Mouse (Mus musculus) neural tube, embryonic 12.5 days (tissue): Measurements from ENCODE around the gene Olfr159. TPM values are rescaled to one million over a fixed set of nuclear protein-coding genes. Genes with fewer than 3 reads are reported as not detected.

Experiments
- ATAC-seq: fragments of 200-750 bp; cut with Nextera tagmentation; 2 replicates; pipeline ENCODE4 v1.8.0; 2017; ENCODE audit warnings: low read depth, mild to moderate bottlenecking, moderate TSS enrichment, moderate library complexity; ENCODE audit not compliant: low FRiP score
- H3K27ac ChIP-seq: fragments of 300-500 bp; sonication (generic); 2 replicates; pipeline ENCODE4 v1.5.1; 2016
- H3K27me3 ChIP-seq: fragments of 300-500 bp; sonication (generic); replicated peaks from 2 replicates; pipeline ENCODE4 v1.6.1; 2016; ENCODE audit warnings: mild to moderate bottlenecking
- H3K36me3 ChIP-seq: fragments of 300-500 bp; sonication (generic); 2 replicates; pipeline ENCODE4 v1.6.1; 2016; ENCODE audit warnings: mild to moderate bottlenecking
- H3K4me1 ChIP-seq: fragments of 300-500 bp; sonication (generic); 2 replicates; pipeline ENCODE4 v1.6.1; 2016
- H3K4me2 ChIP-seq: fragments of 300-500 bp; sonication (generic); replicated peaks from 2 replicates; pipeline ENCODE4 v1.6.1; 2016; ENCODE audit warnings: mild to moderate bottlenecking
- H3K4me3 ChIP-seq: fragments of 300-500 bp; sonication (generic); 2 replicates; pipeline ENCODE4 v1.5.1; 2016
- H3K9ac ChIP-seq: fragments of 300-500 bp; sonication (generic); 2 replicates; pipeline ENCODE4 v1.6.1; 2016; ENCODE audit warnings: mild to moderate bottlenecking
- H3K9me3 ChIP-seq: fragments of 300-500 bp; sonication (generic); 2 replicates; pipeline ENCODE4 v1.6.1; 2016; ENCODE audit warnings: mild to moderate bottlenecking
- WGBS: fragments of 180-500 bp; shearing (Covaris S2); methylation state at CpG from one replicate; pipeline ENCODE4 v1.1.7; 2016; 5-methylcytosine and 5-hydroxymethylcytosine counted together
- polyA plus RNA-seq: library from polyadenylated mRNA; unstranded; fragments of >200 nt; fragmentation: Nextera tagmentation; extraction: Ambion mirVana; gene quantifications from 2 replicates; pipeline ENCODE4 v1.2.1, GENCODE M21; 2016

Olfr159 gene
- polyA plus RNA-seq, 1 experiment from 2014 or later = not detected

DNA sequence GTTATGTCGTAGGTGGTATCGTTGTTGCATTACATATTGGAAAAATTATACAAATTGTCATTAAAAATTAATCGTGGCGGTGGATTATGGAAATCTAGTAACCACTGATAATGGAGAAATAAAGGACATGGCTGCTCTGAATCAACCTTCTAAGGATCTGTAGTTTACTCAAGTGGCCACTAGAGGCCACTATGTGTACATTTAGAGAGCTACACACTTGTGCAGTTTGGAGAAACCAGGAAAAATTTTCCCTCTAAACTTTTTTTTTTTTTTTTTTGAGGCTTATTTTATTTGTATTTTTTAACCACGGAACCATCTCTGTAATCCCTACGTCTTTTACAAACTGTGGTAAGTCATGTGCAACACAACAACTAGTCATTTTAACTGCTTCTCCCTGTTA lies 25.6 kb downstream of the Olfr159 start:
- no peaks in the 10 kb centered on the region for H3K27me3 ChIP-seq
- WGBS = 16% methylated on average over 6 of the region's 6 CpGs
- H3K9me3 ChIP-seq = no peaks in the 10 kb centered on the region
- no peak overlapping the region for H3K9ac ChIP-seq
- no peak for ATAC-seq
- no peaks in the 10 kb centered on the region for H3K36me3 ChIP-seq
- no peak overlapping the region for H3K27ac ChIP-seq
- H3K4me2 ChIP-seq = no peak overlapping the region
- no peaks in the 10 kb centered on the region for H3K4me1 ChIP-seq
- no peak overlapping the region for H3K4me3 ChIP-seq

DNA sequence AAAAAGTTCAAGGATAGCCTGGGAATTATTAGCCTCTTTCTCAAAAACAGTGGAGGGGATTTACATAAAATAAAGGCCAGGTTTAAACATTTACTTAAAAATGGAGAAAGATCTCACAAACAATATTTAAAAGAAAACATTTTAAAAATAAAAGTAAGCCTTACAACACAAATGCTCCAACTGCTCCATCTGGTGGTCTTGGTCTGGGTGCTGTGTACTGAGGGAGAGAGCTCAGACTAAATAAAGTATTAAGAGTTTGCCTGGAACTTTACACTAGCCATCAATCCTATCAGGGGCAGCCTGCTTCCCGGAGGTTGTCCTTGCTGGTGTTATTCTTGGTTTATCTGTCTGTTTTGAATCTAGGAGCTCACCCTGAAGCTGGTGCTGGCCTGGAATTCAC lies 27.7 kb downstream of the Olfr159 start:
- Histone ChIP-seq H3K36me3 (no peaks in the 10 kb centered on the region), H3K4me3 (no peak overlapping the region), H3K4me2 (no peak overlapping the region), H3K4me1 (no peaks in the 10 kb centered on the region), H3K27me3 (no peaks in the 10 kb centered on the region), H3K9ac (no peak overlapping the region), H3K9me3 (no peaks in the 10 kb centered on the region), H3K27ac (no peak overlapping the region)
- no peak for ATAC-seq
- WGBS = 59% methylated on average over 1 of the region's 1 CpGs

DNA sequence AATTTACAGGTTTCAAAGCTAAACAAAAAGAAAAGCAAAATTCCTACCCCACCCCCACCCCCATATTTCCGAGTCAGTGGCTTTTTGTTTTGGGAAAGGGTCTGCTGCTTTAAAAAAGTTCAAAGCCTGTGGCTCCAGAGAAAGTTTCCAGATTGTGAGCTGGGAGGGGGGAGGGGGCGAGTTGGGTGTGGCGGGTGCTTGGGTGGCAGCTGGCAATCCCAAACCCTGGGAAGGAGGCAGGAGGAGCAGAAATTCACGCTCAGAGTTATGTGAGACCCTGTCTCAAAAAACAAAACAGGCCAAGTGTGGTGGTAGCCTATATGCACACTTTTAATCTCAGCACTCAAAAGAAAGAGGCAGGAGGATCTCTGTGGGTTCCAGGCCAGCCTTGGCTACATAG lies 28.2 kb downstream of the Olfr159 start:
- Histone ChIP-seq H3K9ac (no peak overlapping the region), H3K36me3 (no peaks in the 10 kb centered on the region), H3K27me3 (no peaks in the 10 kb centered on the region), H3K4me2 (no peak overlapping the region), H3K9me3 (no peaks in the 10 kb centered on the region), H3K27ac (no peak overlapping the region), H3K4me3 (no peak overlapping the region), H3K4me1 (no peaks in the 10 kb centered on the region)
- WGBS = 34% methylated on average over 4 of the region's 4 CpGs
- ATAC-seq = no peak

DNA sequence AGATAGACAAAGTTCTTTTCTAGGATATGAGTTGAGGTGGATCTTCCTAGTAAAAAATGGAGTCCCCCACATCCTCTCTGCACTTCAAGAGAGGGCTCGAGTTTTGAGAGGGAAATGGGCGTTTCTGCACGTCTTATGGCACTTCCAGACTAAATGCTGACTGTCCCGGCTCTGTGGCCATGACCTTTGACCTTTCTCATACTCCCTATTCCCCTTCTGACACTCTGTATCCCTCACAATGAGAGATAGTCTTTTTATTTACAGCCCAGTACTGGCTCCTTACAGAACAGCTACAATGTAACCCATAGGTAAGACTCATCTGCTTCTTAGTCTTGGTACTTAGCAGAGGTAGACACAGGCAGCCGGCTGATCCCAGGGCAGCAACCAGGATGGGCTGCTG lies 29.3 kb downstream of the Olfr159 start:
- Histone ChIP-seq H3K36me3 (no peaks in the 10 kb centered on the region), H3K27me3 (no peaks in the 10 kb centered on the region), H3K9ac (no peak overlapping the region), H3K27ac (no peak overlapping the region), H3K9me3 (no peaks in the 10 kb centered on the region), H3K4me3 (no peak overlapping the region), H3K4me2 (no peak overlapping the region), H3K4me1 (no peaks in the 10 kb centered on the region)
- 64% methylated on average over 5 of the region's 5 CpGs for WGBS
- no peak for ATAC-seq

DNA sequence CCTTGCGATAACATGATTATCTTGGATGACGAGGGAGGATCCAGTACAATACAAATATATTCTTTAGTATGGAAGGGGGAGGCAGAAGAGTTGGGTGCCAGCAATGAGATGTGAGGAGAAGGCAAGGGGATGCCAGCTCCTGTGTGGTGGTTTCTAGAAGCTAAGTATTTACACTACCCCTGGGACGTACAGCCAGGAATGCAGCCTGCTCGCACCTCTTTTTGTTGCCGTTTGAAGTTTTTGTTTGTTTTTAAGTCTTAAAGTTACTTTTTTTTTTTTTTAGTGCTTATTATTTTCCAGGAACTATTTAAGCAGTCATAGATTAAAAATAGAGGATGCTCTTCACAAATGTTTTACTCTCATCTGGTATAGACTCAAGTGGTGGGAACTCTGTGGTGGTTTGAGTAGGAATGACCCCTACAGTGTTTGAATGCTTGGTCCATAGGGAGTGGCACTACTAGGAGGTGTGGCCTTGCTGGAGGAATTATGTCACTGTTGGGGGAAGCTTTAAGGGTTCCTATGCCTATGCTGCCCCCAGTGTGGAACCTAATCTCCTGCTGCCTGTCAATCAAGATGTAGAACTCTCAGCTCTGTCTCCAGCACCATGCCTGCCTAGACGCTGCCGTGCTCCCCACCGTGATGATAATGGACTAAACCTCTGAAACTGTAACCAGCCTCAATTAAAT lies 31.7 kb downstream of the Olfr159 start:
- Histone ChIP-seq H3K9ac (no peak overlapping the region), H3K4me2 (no peak overlapping the region), H3K27ac (no peak overlapping the region), H3K36me3 (no peaks in the 10 kb centered on the region), H3K27me3 (no peaks in the 10 kb centered on the region), H3K9me3 (no peaks in the 10 kb centered on the region), H3K4me3 (no peak overlapping the region), H3K4me1 (no peaks in the 10 kb centered on the region)
- 83% methylated on average over 8 of the region's 8 CpGs for WGBS
- no peak for ATAC-seq

DNA sequence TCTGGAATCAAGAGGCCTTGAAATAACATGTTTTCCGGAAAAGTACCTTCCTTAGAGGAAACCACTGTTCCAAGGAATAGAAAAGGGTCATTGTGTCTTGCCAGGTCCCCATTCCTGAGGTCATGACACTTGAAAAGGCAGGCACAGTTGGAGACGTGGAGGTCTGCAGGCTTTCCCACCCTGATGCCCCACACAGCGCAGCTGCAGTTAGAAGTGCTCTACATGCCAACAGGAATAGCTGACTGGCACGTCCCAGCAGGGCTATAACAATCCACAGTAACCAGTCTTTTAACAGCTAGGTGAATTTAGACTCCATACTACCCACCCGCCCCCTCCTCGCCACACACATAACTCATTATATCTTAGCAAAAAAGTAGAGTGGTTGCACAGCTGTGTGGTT lies 33.7 kb downstream of the Olfr159 start:
- no peaks in the 10 kb centered on the region for H3K4me1 ChIP-seq
- no peaks in the 10 kb centered on the region for H3K27me3 ChIP-seq
- 57% methylated on average over 6 of the region's 6 CpGs for WGBS
- H3K9ac ChIP-seq = no peak overlapping the region
- H3K9me3 ChIP-seq = no peaks in the 10 kb centered on the region
- no peak overlapping the region for H3K4me2 ChIP-seq
- no peak overlapping the region for H3K27ac ChIP-seq
- no peaks in the 10 kb centered on the region for H3K36me3 ChIP-seq
- no peak for ATAC-seq
- H3K4me3 ChIP-seq = no peak overlapping the region

DNA sequence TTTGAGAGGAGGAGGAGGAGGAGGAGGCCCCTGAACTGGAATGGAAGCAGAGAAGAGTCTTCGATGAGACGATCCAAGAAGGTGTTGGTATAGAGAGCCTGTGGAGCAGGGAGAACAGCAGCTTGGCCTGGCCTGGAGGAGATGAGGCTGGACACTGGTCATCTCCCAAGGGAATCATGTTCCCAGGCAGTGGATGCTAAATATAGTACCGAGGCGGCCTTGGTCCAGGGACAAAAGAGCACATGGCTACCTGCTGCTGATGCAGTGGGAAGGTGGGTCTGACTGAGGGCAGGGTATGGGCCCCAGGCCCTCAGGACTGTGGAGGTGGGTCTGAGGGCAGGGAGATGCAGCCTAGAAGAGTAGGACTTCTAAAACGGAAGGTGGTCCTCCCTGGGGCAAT lies 37.6 kb downstream of the Olfr159 start:
- no peak overlapping the region for H3K4me3 ChIP-seq
- no peaks in the 10 kb centered on the region for H3K27me3 ChIP-seq
- H3K9me3 ChIP-seq = no peaks in the 10 kb centered on the region
- no peaks in the 10 kb centered on the region for H3K4me1 ChIP-seq
- no peak overlapping the region for H3K4me2 ChIP-seq
- ATAC-seq = no peak
- no peak overlapping the region for H3K27ac ChIP-seq
- 81% methylated on average over 5 of the region's 5 CpGs for WGBS
- no peaks in the 10 kb centered on the region for H3K36me3 ChIP-seq
- no peak overlapping the region for H3K9ac ChIP-seq

DNA sequence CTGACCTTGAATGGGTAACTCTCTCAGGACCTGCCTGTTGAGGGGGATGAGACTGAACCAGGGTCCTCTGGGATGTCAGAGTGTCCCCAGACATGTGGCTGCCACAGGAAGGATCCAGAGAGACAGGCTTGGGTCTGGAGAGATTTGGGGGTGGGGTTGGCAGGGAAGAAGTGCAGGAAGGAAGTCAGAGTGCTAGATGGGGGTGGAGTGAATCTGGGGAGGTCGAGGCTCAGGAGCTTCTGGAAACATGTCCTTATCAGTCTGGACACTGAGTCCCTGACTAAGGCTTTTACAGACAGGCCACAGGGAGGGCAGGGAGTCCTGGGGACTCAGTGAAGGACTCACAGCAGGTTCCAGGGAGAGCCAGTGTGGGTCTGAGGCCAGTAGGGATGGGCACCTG lies 38.6 kb downstream of the Olfr159 start:
- H3K4me1 ChIP-seq = no peaks in the 10 kb centered on the region
- no peaks in the 10 kb centered on the region for H3K9me3 ChIP-seq
- H3K4me2 ChIP-seq = no peak overlapping the region
- no peaks in the 10 kb centered on the region for H3K36me3 ChIP-seq
- H3K4me3 ChIP-seq = no peak overlapping the region
- H3K27me3 ChIP-seq = no peaks in the 10 kb centered on the region
- no peak overlapping the region for H3K9ac ChIP-seq
- ATAC-seq = no peak
- no peak overlapping the region for H3K27ac ChIP-seq
- WGBS = 56% methylated on average over 1 of the region's 1 CpGs

DNA sequence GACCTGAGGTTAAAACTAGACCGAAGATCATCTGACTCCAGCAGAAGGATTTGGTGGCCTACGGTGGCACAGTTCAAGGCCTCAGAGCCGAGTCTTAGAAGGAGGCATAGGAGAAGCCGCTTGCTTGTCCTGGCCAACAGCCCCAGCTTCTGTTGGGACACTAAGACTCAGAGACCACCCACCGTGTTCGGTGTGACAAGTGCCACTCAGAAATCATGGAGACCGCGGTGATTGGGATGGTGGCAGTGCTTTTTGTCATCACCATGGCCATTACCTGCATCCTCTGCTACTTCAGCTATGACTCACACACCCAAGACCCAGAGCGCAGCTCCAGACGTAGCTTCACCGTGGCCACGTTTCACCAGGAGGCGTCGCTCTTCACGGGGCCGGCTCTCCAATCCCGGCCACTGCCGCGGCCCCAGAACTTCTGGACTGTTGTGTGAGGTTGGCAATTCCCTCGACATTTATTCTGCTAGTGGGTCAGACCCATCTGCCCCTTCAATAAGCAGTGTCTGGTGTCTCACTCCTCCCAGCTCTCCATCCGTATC lies 40.0 kb downstream of the Olfr159 start:
- H3K9me3 ChIP-seq = no peaks in the 10 kb centered on the region
- no peaks in the 10 kb centered on the region for H3K27me3 ChIP-seq
- H3K4me1 ChIP-seq = no peaks in the 10 kb centered on the region
- H3K9ac ChIP-seq = no peak overlapping the region
- WGBS = 76% methylated on average over 21 of the region's 21 CpGs
- H3K27ac ChIP-seq = no peak overlapping the region
- no peaks in the 10 kb centered on the region for H3K36me3 ChIP-seq
- no peak for ATAC-seq
- H3K4me2 ChIP-seq = no peak overlapping the region
- H3K4me3 ChIP-seq = no peak overlapping the region

DNA sequence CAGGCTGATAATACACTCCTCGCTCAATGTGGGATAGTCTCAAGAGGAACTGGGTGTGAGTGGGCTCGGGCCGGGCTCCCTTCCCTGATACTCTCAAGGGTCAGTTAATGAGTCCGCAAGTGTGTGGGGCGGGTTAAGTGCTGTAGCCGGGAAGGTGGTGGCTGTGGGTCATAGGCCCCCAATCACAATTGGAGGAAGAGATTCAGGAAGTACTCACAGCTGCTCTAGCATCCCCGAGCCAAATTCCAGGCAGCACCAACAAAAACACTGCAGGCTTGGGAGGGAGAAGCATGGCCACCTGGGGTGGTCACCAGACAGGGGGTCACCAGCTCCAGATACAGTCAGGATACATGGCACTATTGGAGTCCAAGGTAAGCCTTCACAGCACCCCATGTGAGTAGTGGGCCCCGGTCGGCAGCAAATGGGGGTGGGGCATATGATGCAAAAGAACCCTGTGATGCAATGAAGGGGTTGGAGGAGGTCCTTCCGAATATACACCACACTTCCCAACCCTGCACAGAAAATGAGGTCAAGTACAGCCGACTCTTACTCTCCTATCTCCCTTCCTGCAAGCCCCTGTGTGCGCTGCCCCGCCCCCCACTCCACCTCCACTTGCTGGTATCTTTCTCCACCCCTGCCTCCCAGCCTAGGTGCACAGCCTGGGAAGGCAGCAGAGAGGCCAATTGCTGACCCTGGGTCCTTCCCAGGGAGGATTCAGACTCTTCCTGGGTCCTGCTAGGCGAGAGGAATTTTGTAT lies 40.8 kb downstream of the Olfr159 start, which contains the start of gene Spaar:
TSS of gene Spaar (plus strand) at position 241 of the 757 bp plus-strand sequence.
- Histone ChIP-seq H3K9me3 (no peaks in the 10 kb centered on the region), H3K36me3 (no peaks in the 10 kb centered on the region), H3K4me1 (no peaks in the 10 kb centered on the region), H3K4me2 (no peak within 1 kb of the TSS), H3K27me3 (no peaks in the 10 kb centered on the region), H3K27ac (no peak within 1 kb of the TSS), H3K4me3 (no peak within 1 kb of the TSS), H3K9ac (no peak within 1 kb of the TSS)
- 71% methylated on average over 14 of the region's 14 CpGs for WGBS
- ATAC-seq = no peak

DNA sequence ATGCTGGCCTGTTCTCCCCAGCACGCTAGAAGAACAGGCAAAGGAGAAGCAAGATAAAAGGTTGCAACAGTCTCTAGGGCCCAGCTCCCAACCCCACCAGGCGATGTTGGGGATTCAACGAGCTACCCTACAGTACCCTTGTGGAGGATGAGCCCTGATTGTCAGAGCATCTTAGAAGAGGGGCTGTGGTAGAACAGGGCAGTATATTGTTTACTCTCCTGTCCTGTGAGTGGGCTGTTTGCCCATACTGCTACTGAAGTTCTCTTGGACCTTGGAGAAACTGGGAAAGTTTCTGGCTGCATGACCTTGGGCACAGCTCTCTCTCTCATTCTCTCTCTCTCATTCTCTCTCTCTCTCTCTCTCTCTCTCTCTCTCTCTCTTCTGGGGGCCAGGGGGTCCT lies 41.7 kb downstream of the Olfr159 start:
- Histone ChIP-seq H3K9me3 (no peaks in the 10 kb centered on the region), H3K4me3 (no peak overlapping the region), H3K27ac (no peak overlapping the region), H3K4me2 (no peak overlapping the region), H3K27me3 (no peaks in the 10 kb centered on the region), H3K4me1 (no peaks in the 10 kb centered on the region), H3K36me3 (no peaks in the 10 kb centered on the region), H3K9ac (no peak overlapping the region)
- ATAC-seq = no peak
- 80% methylated on average over 3 of the region's 3 CpGs for WGBS

DNA sequence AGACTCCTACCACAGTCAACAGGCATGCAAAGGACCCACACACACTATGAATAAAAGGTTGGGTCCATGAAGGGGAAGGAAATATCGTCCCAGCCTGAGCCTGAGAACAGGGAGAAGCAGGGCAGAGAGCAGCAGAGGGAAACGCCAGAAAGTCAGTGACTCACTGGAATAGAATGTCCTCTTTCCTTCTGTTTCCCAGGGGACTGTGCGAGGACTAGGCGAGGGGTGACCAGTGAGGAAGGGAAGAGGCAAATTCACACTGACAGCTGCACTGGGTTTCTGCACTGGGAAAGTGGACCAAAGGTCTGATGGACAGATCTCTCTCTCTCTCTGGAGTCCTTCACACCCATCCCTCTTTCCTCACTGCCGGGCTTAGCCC lies 42.2 kb downstream of the Olfr159 start:
- Histone ChIP-seq H3K9ac (no peak overlapping the region), H3K27me3 (no peaks in the 10 kb centered on the region), H3K4me2 (no peak overlapping the region), H3K4me1 (no peaks in the 10 kb centered on the region), H3K36me3 (no peaks in the 10 kb centered on the region), H3K27ac (no peak overlapping the region), H3K4me3 (no peak overlapping the region), H3K9me3 (no peaks in the 10 kb centered on the region)
- 71% methylated on average over 5 of the region's 5 CpGs for WGBS
- no peak for ATAC-seq
